Mouse (Mus musculus) ES-E14 (cell line): Measurements from ENCODE around the gene Sucnr1.

Source experiments
- MAFK ChIP-seq: IDR thresholded peaks from 2 replicates; pipeline ENCODE4 v1.6.1; 2014; ENCODE audit warnings: mild to moderate bottlenecking, low read depth, low read length, inconsistent platforms; ENCODE audit not compliant: insufficient read depth
- ZNF384 ChIP-seq: IDR thresholded peaks from 2 replicates; pipeline ENCODE4 v1.6.1; 2012; ENCODE audit warnings: low read depth, low read length, inconsistent platforms

DNA sequence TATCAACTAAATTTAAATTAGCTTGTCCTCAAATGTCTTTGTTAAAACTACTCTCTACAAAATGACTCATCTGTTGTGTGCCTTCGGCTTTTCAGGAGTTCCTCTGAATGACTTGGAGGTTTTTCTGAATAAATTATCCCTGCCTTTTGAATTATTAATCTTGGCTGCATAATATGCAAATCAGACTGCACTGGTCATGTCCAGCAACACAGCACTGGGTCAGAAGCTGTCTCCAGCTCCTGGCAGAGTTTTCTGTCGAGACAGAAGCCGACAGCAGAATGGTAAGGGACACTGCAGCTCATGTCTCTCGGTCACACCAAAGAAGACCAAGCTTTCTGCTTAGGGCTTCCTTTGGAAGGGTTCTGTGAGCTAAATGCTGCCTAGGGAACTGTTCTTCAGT lies at the start of gene Sucnr1:
- TF ChIP-seq MAFK (no peak), ZNF384 (no peak)
